Mouse (Mus musculus): ENCODE data around the gene Eif2s1.
"Not testable (repeated sequence)": the region's sequence is repeated elsewhere in the genome, so short reads cannot be mapped to it uniquely, and the experiment has no call there.

Eif2s1 gene

GRCm38 (mm10) chr12:78915561-78915960, 53.9 kb downstream of the Eif2s1 start:
- DNase-seq, result no peak

DNA sequence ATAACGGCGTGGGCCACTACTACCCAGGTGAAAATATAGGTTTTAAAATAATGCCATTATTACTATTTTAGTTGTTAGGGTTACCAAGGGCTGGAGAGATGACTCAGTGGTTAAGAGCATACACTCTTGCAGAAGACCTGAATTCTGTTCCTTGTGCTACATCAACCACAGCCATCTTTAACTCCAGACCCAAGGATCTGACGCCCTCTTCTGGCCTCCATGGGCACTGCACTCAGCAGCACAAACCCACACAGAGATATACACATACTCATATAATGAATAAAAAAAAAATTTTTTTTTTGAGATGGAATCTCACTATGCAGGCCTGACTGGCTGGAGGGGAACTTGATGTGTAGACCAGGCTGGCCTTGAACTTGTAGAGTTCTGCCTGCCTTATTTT, 54.7 kb downstream of the Eif2s1 start:
- no peak for DNase-seq

DNA sequence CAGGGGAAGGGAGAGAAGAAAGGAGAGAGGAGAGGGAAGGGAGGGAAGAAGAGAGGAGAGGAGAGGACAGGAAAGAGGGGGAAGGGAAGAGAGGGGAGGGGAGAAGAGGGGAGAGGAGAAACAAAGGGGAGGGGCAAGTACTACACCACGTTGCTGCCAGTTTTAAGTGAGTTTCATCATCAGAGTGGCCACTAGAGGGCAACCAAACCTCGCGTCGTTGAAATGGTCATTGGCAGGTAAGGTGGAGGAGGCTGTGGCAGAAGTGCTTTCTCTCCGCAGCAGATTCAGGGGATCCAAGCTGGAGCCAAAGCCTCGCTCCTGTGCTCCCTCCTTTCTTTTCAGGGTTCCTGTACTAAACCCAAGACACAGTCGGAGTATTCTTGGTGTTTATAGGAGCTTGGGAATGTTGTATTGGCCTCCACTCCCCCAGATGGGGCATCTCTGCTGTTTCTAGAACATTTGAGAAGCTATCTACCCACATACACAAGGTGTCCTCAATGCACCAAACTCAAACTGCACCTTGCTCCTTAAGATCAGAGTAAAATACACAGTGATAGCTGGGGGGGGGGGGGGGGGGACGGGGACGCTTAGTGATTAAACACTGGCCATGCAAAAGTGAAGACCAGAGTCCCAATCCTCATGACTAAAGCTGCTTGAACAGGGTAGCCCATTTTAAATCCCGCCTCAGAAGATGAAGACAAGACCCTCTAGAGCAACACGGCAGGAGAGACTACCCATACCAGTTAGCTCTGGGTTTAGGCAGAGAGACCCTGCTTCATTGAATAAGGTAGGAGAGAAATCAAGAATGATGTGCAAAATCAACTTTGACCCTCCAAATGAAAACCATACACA, 56.8 kb downstream of the Eif2s1 start:
- peak; percentile 92 to 93 for DNase-seq

DNA sequence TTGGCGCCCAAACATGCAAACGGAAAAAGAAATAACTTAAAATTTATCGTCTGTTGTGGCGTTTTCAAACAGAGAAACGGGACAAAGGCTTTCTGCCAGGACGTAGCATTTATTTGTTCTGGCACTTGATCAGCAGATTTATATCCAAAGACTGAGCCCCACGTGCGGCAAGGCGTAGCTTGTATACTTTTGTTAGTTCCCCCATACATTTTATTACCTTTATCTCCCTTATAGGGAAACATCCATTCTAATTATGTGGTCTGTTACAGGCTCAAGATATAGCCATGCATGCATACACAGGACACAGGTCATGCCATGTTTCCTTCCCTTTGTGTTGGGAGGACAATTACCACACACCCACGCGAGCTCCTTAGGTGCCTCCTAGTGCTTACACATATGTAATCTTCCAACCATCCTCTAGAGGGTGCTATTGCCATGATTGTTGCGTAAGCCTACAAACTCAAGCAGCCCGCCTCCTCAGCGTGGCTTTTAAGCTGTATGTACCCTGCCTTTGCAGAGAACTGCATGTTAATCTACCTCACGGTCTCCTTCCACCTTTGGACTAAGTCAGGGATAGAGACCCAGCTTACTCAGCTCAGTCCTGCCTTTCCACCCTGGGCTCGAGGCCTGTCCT, 57.6 kb downstream of the Eif2s1 start:
- DNase-seq, result peak; percentile 76 to 84

DNA sequence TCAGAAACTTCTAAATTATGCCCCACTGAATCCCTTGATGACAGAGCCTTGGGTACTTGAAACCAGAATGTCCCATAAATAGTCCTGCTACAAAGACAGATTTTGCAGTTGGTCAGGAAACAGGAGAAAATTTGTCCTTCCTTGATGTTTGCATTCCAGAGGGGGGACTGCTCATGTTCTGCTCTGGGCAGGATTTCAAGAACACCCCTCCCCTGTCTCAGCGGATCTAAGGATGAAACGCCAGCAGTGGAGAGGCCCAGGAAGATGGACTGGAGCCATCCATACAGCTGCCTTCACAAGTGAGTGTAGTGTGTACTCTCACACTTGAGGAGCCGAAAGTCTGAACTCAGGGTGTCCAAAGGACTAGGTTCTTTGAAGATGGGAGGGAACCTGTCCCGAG, 59.8 kb downstream of the Eif2s1 start:
- no peak for DNase-seq

- no peak for DNase-seq
Observed at GRCm38 (mm10) chr12:78922058-78922457, 60.4 kb downstream of the Eif2s1 start.

GRCm38 (mm10) chr12:78922977-78923376, 61.4 kb downstream of the Eif2s1 start:
- DNase-seq, result not testable (repeated sequence)

GRCm38 (mm10) chr12:78923539-78924189, 62.0 kb downstream of the Eif2s1 start:
- DNase-seq, result no peak

DNA sequence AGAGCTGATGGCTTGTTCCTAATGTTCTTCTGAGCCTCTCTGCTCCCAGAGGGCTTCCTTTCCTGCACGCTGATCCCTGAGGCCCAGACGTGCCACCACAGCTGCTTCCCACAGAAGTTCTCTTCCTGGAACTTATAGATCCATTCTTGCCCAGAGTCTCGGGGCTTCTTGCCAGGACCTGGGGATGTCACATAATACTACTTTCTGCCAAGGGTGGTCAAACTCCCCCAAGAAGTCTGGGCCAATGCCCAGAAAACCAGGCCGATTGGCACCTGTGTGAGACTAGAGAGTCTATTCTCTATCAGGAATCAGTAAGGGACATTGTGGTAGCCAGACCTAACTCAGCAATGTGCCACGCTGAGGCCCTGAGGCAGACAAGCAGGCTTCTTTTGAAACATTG, 65.7 kb downstream of the Eif2s1 start:
- DNase-seq, result peak; percentile 29 to 42

GRCm38 (mm10) chr12:78929900-78930299, 68.3 kb downstream of the Eif2s1 start:
- no peak for DNase-seq

- DNase-seq, result no peak
Observed at GRCm38 (mm10) chr12:78936494-78936893, 74.9 kb downstream of the Eif2s1 start.
